Mouse (Mus musculus): Measurements from ENCODE around the gene Ippk.

Ippk gene

GRCm38 (mm10) chr13:49420754-49421605, at the start of gene Ippk:
Gene Ippk, plus strand, starts transcription at chr13:49421249.
- DNase-seq (ENCODE audit: low spot score in 2 of 2) = peak; percentile 95 to 98

GRCm38 (mm10) chr13:49371428-49371899, 49.6 kb upstream of the Ippk start:
- DNase-seq (ENCODE audit: low spot score in 2 of 2) = no peak

- DNase-seq (ENCODE audit: low spot score in 2 of 2) = peak in 1 of 2 experiments; percentile 45
Observed at GRCm38 (mm10) chr13:49372370-49373060, 48.5 kb upstream of the Ippk start.

DNA sequence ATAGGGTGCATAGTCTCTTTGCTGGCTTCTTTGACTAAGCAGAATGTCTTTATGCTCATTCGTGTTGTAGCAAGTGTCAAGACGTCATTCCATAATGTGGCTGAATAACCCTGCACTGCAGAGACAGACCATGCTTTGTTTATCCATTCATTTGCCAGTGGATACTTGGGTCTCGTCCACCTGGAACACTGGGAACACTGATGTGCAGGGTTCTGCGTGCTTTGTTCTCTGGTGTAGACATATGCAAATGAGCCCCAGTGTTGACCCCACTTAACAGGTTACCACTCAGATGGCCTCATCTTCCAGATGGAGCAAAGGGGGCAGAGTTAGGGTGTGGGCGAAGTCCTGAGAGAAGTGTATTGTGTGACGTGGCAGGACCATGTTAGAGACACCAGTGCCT, 46.7 kb upstream of the Ippk start:
- no peak for DNase-seq (ENCODE audit: low spot score in 2 of 2)

- no peak for DNase-seq (ENCODE audit: low spot score in 2 of 2)
Observed at GRCm38 (mm10) chr13:49374730-49375129, 46.3 kb upstream of the Ippk start.

DNA sequence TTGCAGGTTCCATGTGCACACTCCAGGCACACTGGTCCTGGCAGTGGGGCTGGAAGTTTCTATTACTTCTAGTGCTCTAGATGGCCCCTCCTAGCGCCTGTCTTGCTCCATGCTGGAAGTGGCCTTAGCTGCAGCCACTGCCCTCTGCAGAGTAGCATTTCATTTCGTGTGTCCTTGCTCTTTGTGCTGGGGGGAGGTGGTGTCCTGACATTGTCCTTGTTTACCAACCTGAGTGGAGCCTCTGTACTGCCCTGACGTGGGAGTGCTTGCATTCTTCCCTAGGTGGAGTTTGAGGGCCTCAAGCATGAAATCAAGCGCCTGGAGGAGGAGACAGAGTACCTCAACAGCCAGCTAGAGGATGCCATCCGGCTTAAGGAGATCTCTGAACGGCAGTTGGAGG, 43.4 kb upstream of the Ippk start:
- no peak for DNase-seq (ENCODE audit: low spot score in 2 of 2)

- DNase-seq (ENCODE audit: low spot score in 2 of 2) = no peak
Observed at GRCm38 (mm10) chr13:49379301-49379700, 41.7 kb upstream of the Ippk start.

- DNase-seq (ENCODE audit: low spot score in 2 of 2) = peak; percentile 70 to 88
Observed at GRCm38 (mm10) chr13:49381230-49381629, 39.8 kb upstream of the Ippk start.

- DNase-seq (ENCODE audit: low spot score in 2 of 2) = no peak
Observed at GRCm38 (mm10) chr13:49382997-49383396, 38.1 kb upstream of the Ippk start.

DNA sequence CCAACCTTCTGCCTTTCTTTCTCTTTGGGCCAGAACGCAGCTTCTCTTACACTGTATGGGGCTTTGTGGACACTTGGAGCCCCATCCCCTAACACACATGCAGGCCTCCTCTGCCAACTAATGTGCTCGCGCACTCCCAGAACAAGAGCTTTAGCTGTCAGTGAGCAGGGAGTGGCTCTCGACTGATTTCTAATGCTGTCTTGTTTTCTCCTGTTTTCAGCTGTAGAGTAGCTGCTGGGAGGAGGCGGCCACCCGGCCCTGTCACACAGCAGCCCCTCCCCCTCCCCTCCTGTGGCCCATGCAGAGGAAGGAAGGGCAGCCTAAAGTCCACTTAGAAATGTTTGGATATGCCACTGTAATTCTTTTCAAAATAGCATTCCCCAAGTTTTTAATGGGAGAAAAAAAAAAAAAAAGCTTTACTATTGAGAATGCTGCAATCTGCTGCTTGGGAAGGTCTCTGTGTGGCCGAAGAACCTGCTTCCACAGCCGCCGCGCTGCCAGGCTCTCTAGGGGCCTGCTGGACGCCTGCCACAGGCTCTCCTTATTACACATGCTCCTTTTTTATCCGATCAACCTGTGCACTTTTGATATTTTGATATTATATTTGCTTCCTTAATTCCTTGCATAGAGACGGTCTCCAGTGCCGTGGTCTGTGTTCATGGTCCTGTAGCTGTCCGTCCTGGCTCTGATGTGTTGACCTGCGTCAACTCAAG, 36.1 kb upstream of the Ippk start:
- no peak for DNase-seq (ENCODE audit: low spot score in 2 of 2)

GRCm38 (mm10) chr13:49391374-49391773, 29.7 kb upstream of the Ippk start:
- DNase-seq (ENCODE audit: low spot score in 2 of 2) = no peak

GRCm38 (mm10) chr13:49393579-49393978, 27.5 kb upstream of the Ippk start:
- DNase-seq (ENCODE audit: low spot score in 2 of 2) = no peak

DNA sequence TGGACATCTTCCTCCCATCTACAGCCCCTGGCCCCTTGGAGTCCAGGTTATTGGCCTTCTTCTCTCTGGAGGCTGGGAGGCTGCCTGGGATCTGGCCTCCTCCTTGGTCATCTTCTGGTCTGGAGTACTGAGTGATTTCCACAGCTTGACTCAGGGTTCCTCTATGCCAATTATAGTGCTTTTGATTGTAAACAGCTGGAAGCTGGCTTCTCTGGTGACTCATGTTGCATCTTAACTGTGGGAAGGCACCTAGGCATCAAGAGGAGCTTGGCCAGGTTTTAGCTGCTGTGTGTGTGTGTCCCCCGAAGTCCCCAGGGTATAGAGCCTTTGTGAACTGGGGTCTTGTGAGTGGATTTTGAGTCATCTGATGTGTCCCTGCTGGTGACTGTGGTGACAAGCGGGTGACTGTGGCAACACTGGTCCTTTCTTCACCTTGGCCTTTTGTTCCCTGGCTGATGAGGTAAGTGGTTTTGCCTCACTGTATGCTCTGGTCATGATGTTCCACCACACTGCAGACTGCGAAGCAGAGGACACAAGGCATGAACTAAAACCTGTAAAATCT, 26.1 kb upstream of the Ippk start:
- DNase-seq (ENCODE audit: low spot score in 2 of 2) = no peak

- DNase-seq (ENCODE audit: low spot score in 2 of 2) = no peak
Observed at GRCm38 (mm10) chr13:49396798-49397197, 24.3 kb upstream of the Ippk start.

GRCm38 (mm10) chr13:49398191-49398590, 22.9 kb upstream of the Ippk start:
- DNase-seq (ENCODE audit: low spot score in 2 of 2) = no peak

DNA sequence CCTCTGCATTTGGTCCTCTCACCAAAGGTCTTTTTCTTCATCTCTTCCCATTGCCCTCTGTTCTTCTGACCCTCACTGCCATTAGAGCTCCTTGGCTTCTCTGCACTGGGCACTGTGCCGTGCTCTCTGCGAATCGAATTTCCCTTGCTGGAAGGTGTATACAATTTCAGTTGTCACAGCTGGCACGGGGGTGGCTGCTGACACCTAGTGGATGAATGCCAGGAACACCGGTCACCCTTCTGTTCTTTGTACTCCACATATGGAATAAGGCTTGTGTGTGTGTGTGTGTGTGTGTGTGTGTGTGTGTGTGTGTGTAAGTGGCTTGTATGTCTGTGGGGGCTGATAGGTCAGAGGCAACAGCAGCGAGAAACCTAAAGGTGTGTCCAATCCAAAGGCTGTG, 20.9 kb upstream of the Ippk start:
- no peak for DNase-seq (ENCODE audit: low spot score in 2 of 2)

GRCm38 (mm10) chr13:49402628-49403027, 18.4 kb upstream of the Ippk start:
- DNase-seq (ENCODE audit: low spot score in 2 of 2) = peak; percentile 53 to 74

DNA sequence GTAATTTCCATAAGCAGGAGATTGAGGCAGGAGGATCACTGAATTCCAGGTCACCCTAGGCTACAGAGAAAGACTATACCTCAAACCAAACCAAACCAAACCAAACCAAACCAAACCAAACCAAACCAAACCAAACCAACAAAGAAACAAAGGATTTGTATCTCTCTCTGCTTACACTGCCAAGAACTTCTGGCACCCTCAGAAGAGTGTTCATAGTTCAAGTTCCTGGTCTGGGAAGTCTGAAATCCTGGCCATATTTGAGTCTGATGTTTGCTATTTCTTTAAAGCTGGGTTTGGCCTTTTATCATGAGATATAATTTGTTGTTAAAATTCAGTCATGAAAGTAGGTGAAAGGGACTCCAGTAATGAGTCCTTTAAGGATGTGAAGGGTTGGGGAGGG, 13.3 kb upstream of the Ippk start:
- DNase-seq (ENCODE audit: low spot score in 2 of 2) = no peak

- DNase-seq (ENCODE audit: low spot score in 2 of 2) = no peak
Observed at GRCm38 (mm10) chr13:49421606-49421917, 513 bp downstream of the Ippk start.

DNA sequence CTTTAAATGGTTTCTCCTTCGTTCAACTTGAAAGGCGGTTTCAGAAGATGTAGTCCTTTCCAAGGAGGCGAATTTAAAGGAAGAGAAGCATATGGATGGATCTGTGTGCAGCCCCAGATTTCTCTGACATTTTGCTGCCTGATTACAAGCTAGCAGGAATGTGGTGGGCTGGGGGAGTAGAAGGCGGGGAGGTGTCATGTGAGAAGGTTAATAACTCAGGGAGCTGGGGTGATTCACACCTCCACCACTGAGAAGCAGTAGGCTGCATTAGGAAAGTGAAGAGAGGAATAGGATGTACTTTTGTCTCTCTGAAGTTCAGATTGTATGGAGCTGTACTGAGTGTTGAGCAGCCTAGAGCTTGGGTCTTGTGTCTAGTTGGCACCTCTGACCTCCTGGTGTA, 910 bp downstream of the Ippk start:
- DNase-seq (ENCODE audit: low spot score in 2 of 2) = no peak

GRCm38 (mm10) chr13:49426736-49427135, 5.7 kb downstream of the Ippk start:
- DNase-seq (ENCODE audit: low spot score in 2 of 2) = no peak

- no peak for DNase-seq (ENCODE audit: low spot score in 2 of 2)
Observed at GRCm38 (mm10) chr13:49428042-49428675, 7.1 kb downstream of the Ippk start.
